Mouse (Mus musculus): ENCODE measurements at regions not wholly inside any gene's neighbourhood (a gene's known extent, or its start where the extent isn't known, plus 50 kb on each side); places are given as distances from the start of the nearest gene placed in this dataset.

DNA sequence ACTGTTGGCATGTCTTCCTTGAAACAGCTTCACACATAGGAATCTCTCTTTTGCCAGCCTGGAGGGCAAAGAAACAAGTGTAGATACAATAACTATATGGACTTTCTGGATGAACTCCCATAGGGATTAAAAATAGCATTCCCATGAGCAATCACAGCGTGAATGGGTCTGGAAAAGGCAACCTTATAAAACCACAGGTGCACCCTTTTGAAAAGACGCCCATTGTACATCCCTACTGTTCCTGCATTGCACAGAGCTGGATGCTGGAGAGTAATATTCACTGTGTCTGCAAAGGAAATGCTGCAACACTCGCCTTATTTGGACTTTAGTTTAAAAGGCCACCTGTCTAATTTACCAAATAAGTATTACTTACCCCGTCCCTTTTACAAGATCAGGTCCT is 72.4 kb upstream of the Fndc3b start:
- no peak for DNase-seq (ENCODE audit: extremely low read depth)
- in situ Hi-C loops (cut with MboI; ENCODE audit: low pct_ligation_motif_present, low pct_unique_long_range_greater_than_20kb, low sequenced_read_pairs) (no loop called here), dilution Hi-C loops (cut with MboI; ENCODE audit: extremely low pct_ligation_motif_present, extremely low pct_unique_long_range_greater_than_20kb, low sequenced_read_pairs) (no loop called here)
- Histone ChIP-seq H3K27me3 (replicated peaks) (no peaks in the 10 kb centered on the region), H3K9me3 (replicated peaks; ENCODE audit: low read length) (peaks cover 40% of the 10 kb centered on the region), H3K4me1 (ENCODE audit: control insufficient read depth in 1 of 2, insufficient read depth in 2 of 2) (no peaks in the 10 kb centered on the region), H3K36me3 (replicated peaks in 1 of 2; ENCODE audit: control insufficient read depth in 1 of 2, insufficient read depth in 1 of 2, low read length in 1 of 2) (no peaks in the 10 kb centered on the region), H3K4me2 (ENCODE audit: insufficient read depth, low read depth, poor library complexity, severe bottlenecking) (no peak overlapping the region), H3K9ac (ENCODE audit: insufficient read depth, low read depth) (no peak overlapping the region), H3K4me3 (replicated peaks in 1 of 3; ENCODE audit: low read depth in 2 of 3, low read length in 2 of 3, poor library complexity in 1 of 3) (no peak overlapping the region), H3K27ac (ENCODE audit: insufficient read depth, low read depth) (no peak overlapping the region), H3K79me2 (replicated peaks; ENCODE audit: control insufficient read depth, extremely low read depth, insufficient read depth, poor library complexity, severe bottlenecking) (no peaks in the 10 kb centered on the region)
- TF ChIP-seq SMC3 (IDR thresholded peaks at IDR 0.05; ENCODE audit: low read depth, low read length) (no peak), RAD21 (IDR thresholded peaks at IDR 0.05; ENCODE audit: low read depth, low read length) (no peak)

DNA sequence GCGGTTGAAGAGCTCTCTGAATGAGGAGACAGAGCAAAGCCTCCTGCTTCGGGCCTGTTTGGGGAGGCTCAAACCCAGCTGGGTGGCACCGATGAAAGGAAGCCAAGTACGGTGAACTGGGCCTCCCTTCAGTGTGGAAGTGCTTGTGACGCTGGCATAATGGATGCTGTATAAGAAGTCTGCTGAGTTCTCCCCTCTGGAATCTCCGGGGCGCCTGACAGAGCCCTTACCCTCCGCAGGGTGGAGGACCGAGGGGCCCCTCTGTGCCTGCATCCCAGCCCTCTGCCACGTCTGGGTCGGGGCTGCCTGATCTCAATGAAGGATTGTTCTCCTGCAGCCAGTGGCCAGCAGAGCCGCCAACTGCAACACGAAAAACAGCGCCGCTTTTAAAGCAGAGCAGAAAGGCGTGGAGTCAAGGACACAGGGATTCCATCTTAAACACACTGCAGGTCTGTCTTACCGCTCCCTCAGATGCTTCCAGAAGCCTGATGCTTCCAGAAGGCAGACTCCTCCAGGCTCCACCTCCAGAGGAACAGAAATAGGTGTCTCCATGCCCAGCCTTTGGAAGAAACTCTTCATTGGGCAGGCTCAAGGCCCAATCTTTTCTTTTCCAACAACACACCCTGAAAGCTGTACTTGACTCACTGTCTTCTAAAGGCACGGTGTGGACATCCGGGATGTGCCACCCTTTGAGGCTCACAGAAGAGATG is 71.1 kb upstream of the Fndc3b start:
- in situ Hi-C loops (cut with MboI; ENCODE audit: low pct_ligation_motif_present, low pct_unique_long_range_greater_than_20kb, low sequenced_read_pairs): no loop called here

DNA sequence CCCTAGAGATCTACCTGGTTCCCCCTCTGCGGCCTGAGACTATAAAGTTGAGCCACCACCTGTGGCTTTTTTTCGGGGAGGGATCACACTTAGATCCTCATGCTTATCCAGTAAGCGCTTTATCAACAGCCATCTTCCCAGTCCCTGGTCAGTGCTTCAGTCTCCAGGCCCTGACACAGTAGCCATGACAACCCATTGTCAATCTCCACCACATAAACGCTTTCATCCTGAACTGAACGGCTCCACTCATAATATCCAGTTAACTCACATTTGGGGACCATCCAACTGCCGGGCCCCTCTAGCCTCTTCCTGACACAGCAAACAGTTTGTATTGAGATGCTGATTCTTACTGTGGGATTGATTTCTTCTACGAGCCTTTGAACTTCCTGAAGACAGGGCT is 68.8 kb upstream of the Fndc3b start:
- dilution Hi-C loops (cut with MboI; ENCODE audit: extremely low pct_ligation_motif_present, extremely low pct_unique_long_range_greater_than_20kb, low sequenced_read_pairs) (no loop called here), in situ Hi-C loops (cut with MboI; ENCODE audit: low pct_ligation_motif_present, low pct_unique_long_range_greater_than_20kb, low sequenced_read_pairs) (no loop called here)
- no peak for DNase-seq (ENCODE audit: extremely low read depth)
- Histone ChIP-seq H3K4me2 (ENCODE audit: insufficient read depth, low read depth, poor library complexity, severe bottlenecking) (no peak overlapping the region), H3K36me3 (replicated peaks in 1 of 2; ENCODE audit: control insufficient read depth in 1 of 2, insufficient read depth in 1 of 2, low read length in 1 of 2) (no peaks in the 10 kb centered on the region), H3K9me3 (replicated peaks; ENCODE audit: low read length) (peaks cover 53% of the 10 kb centered on the region), H3K4me1 (ENCODE audit: control insufficient read depth in 1 of 2, insufficient read depth in 2 of 2) (no peaks in the 10 kb centered on the region), H3K9ac (ENCODE audit: insufficient read depth, low read depth) (no peak overlapping the region), H3K27ac (ENCODE audit: insufficient read depth, low read depth) (no peak overlapping the region), H3K27me3 (replicated peaks) (no peaks in the 10 kb centered on the region), H3K79me2 (replicated peaks; ENCODE audit: control insufficient read depth, extremely low read depth, insufficient read depth, poor library complexity, severe bottlenecking) (no peaks in the 10 kb centered on the region), H3K4me3 (replicated peaks in 1 of 3; ENCODE audit: low read depth in 2 of 3, low read length in 2 of 3, poor library complexity in 1 of 3) (no peak overlapping the region)
- TF ChIP-seq ETS1 (conservative IDR thresholded peaks at IDR 0.05; ENCODE audit: low read depth, low read length) (no peak), SMC3 (IDR thresholded peaks at IDR 0.05; ENCODE audit: low read depth, low read length) (no peak), CTCF (conservative IDR thresholded peaks at IDR 0.05 in 1 of 2, IDR thresholded peaks at IDR 0.05 in 1 of 2; ENCODE audit: low read depth in 2 of 2, low read length in 2 of 2) (no peak), MAFK (IDR thresholded peaks at IDR 0.05; ENCODE audit: insufficient replicate concordance, low read length) (no peak), MEF2A (IDR thresholded peaks at IDR 0.05; ENCODE audit: borderline replicate concordance, low read depth, low read length) (no peak), RAD21 (IDR thresholded peaks at IDR 0.05; ENCODE audit: low read depth, low read length) (no peak), NELFE (IDR thresholded peaks at IDR 0.05; ENCODE audit: low read depth, low read length) (no peak), USF2 (conservative IDR thresholded peaks at IDR 0.05; ENCODE audit: low read depth, low read length) (no peak)

More for the DNA sequence above, 71.1 kb upstream of the Fndc3b start:
- Histone ChIP-seq H3K4me2 (ENCODE audit: insufficient read depth, low read depth, poor library complexity, severe bottlenecking) (no peak overlapping the region), H3K9me3 (replicated peaks; ENCODE audit: low read length) (peaks cover 47% of the 10 kb centered on the region), H3K27ac (ENCODE audit: insufficient read depth, low read depth) (no peak overlapping the region), H3K9ac (ENCODE audit: insufficient read depth, low read depth) (no peak overlapping the region), H3K27me3 (replicated peaks) (no peaks in the 10 kb centered on the region), H3K4me3 (replicated peaks in 1 of 3; ENCODE audit: low read depth in 2 of 3, low read length in 2 of 3, poor library complexity in 1 of 3) (no peak overlapping the region), H3K79me2 (replicated peaks; ENCODE audit: control insufficient read depth, extremely low read depth, insufficient read depth, poor library complexity, severe bottlenecking) (no peaks in the 10 kb centered on the region), H3K36me3 (replicated peaks in 1 of 2; ENCODE audit: control insufficient read depth in 1 of 2, insufficient read depth in 1 of 2, low read length in 1 of 2) (no peaks in the 10 kb centered on the region), H3K4me1 (ENCODE audit: control insufficient read depth in 1 of 2, insufficient read depth in 2 of 2) (no peaks in the 10 kb centered on the region)
- no peak for DNase-seq (ENCODE audit: extremely low read depth)
- dilution Hi-C loops (cut with MboI; ENCODE audit: extremely low pct_ligation_motif_present, extremely low pct_unique_long_range_greater_than_20kb, low sequenced_read_pairs): no loop called here
- TF ChIP-seq SIN3A (IDR thresholded peaks at IDR 0.05; ENCODE audit: low read length) (no peak), KAT2A (IDR thresholded peaks at IDR 0.05; ENCODE audit: insufficient replicate concordance, low read length) (no peak), MYC (IDR thresholded peaks at IDR 0.05; ENCODE audit: low read depth, low read length) (no peak), PAX5 (IDR thresholded peaks at IDR 0.05; ENCODE audit: low read length) (no peak), ZC3H11A (IDR thresholded peaks at IDR 0.05; ENCODE audit: low read depth, low read length) (no peak), JUN (IDR thresholded peaks at IDR 0.05; ENCODE audit: insufficient read depth, low read depth, low read length) (no peak)
